Mouse (Mus musculus) embryo, embryonic 11 days (tissue): ENCODE measurements at regions not wholly inside any gene's neighbourhood (a gene's known extent, or its start where the extent isn't known, plus 50 kb on each side); places are given as distances from the start of the nearest gene placed in this dataset.
A peak's percentile ranks its signal among the peaks of the same experiment; 100 is the strongest.

Source experiments
- DNase-seq: peaks from one replicate; pipeline ENCODE4 v3.0.0-alpha.2; 2015

GRCm38 (mm10) chr8:126675153-126675552, 81.4 kb upstream of the Irf2bp2 start:
- no peak for DNase-seq

GRCm38 (mm10) chr8:126673038-126673740, 79.4 kb upstream of the Irf2bp2 start:
- DNase-seq = no peak

GRCm38 (mm10) chr8:126671594-126671993, 77.8 kb upstream of the Irf2bp2 start:
- DNase-seq = no peak

GRCm38 (mm10) chr8:126669919-126670318, 76.1 kb upstream of the Irf2bp2 start:
- DNase-seq = no peak

- DNase-seq = peak; percentile 56
Observed at GRCm38 (mm10) chr8:126669154-126669553, 75.4 kb upstream of the Irf2bp2 start.

- DNase-seq = no peak
Observed at GRCm38 (mm10) chr8:126668657-126669025, 74.9 kb upstream of the Irf2bp2 start.

- no peak for DNase-seq
Observed at GRCm38 (mm10) chr8:126667721-126668656, 74.2 kb upstream of the Irf2bp2 start.

- no peak for DNase-seq
Observed at GRCm38 (mm10) chr8:126667086-126667720, 73.4 kb upstream of the Irf2bp2 start.

GRCm38 (mm10) chr8:126666327-126667085, 72.7 kb upstream of the Irf2bp2 start:
- DNase-seq = peak; percentile 96

GRCm38 (mm10) chr8:126665581-126666241, 71.9 kb upstream of the Irf2bp2 start:
- peak; percentile 34 for DNase-seq

- no peak for DNase-seq
Observed at GRCm38 (mm10) chr8:126664891-126665290, 71.1 kb upstream of the Irf2bp2 start.

GRCm38 (mm10) chr8:126662797-126663784, 69.3 kb upstream of the Irf2bp2 start:
- DNase-seq = peak; percentile 34

- no peak for DNase-seq
Observed at GRCm38 (mm10) chr8:126662151-126662550, 68.4 kb upstream of the Irf2bp2 start.

GRCm38 (mm10) chr8:126661511-126662142, 67.8 kb upstream of the Irf2bp2 start:
- DNase-seq = no peak

GRCm38 (mm10) chr8:126660658-126661316, 67.0 kb upstream of the Irf2bp2 start:
- peak; percentile 70 for DNase-seq

- DNase-seq = peak; percentile 36
Observed at GRCm38 (mm10) chr8:126659691-126660657, 66.2 kb upstream of the Irf2bp2 start.

GRCm38 (mm10) chr8:126657546-126657945, 63.8 kb upstream of the Irf2bp2 start:
- DNase-seq = peak; percentile 49

GRCm38 (mm10) chr8:126656554-126657260, 62.9 kb upstream of the Irf2bp2 start:
- no peak for DNase-seq
